Mouse (Mus musculus) liver, embryonic 14.5 days (tissue): ENCODE results near the gene Emid1. TPM values are rescaled to one million over a fixed set of nuclear protein-coding genes. Genes with fewer than 3 reads are reported as not detected.
A peak's percentile ranks its signal among the peaks of the same experiment; 100 is the strongest.

Experiments used
- ATAC-seq: fragments of 200-750 bp; cut with Nextera tagmentation; 2 replicates; pipeline ENCODE4 v1.8.0; 2017; ENCODE audit warnings: moderate number of reproducible peaks, mild to moderate bottlenecking, moderate library complexity; ENCODE audit not compliant: insufficient read depth
- DNase-seq, 3 experiments: peaks; one replicate each; pipeline ENCODE4 v3.0.0-alpha.2; 2012 to 2013; ENCODE audit warnings: low read depth in 3 of 3, low spot score in 3 of 3
- H3K27ac ChIP-seq: fragments of 300-500 bp; sonication (generic); 2 replicates; pipeline ENCODE4 v1.5.1; 2014; ENCODE audit warnings: moderate library complexity, mild to moderate bottlenecking, control low read depth, inconsistent platforms
- H3K27me3 ChIP-seq: fragments of 300-500 bp; sonication (generic); 2 replicates; pipeline ENCODE4 v1.6.1; 2014; ENCODE audit warnings: mild to moderate bottlenecking, low read length, moderate library complexity; ENCODE audit not compliant: control insufficient read depth, insufficient read depth
- H3K36me3 ChIP-seq: fragments of 300-500 bp; sonication (generic); replicated peaks from 2 replicates; pipeline ENCODE4 v1.6.1; 2014; ENCODE audit warnings: low read depth; ENCODE audit not compliant: control insufficient read depth, insufficient read depth
- H3K4me1 ChIP-seq, 2 experiments: fragments of 200-500 bp in 1 of 2; fragments of 300-500 bp in 1 of 2; sonication (generic) in 1 of 2; replicated peaks; 2 replicates each; pipeline ENCODE4 v1.6.1; 2012 to 2014; ENCODE audit warnings: antibody characterized with exemption in 1 of 2, inconsistent platforms in 1 of 2, low read length in 1 of 2; ENCODE audit not compliant: control insufficient read depth in 2 of 2, insufficient read depth in 2 of 2
- H3K4me2 ChIP-seq: fragments of 300-500 bp; sonication (generic); 2 replicates; pipeline ENCODE4 v1.6.1; 2014; ENCODE audit warnings: low read depth, mild to moderate bottlenecking, control low read depth, moderate library complexity
- H3K4me3 ChIP-seq, 2 experiments: fragments of 200-500 bp in 1 of 2; fragments of 300-500 bp in 1 of 2; sonication (generic) in 1 of 2; 2 replicates each; pipeline ENCODE4 v1.5.1; 2012 to 2014; ENCODE audit warnings: low read depth in 2 of 2, low read length in 2 of 2, mild to moderate bottlenecking in 2 of 2, control low read depth in 1 of 2, inconsistent platforms in 1 of 2, moderate library complexity in 1 of 2; ENCODE audit not compliant: insufficient read depth in 1 of 2
- H3K9ac ChIP-seq: fragments of 300-500 bp; sonication (generic); replicated peaks from 2 replicates; pipeline ENCODE4 v1.6.1; 2014; ENCODE audit warnings: mild to moderate bottlenecking, control low read depth, moderate library complexity
- H3K9me3 ChIP-seq: fragments of 300-500 bp; sonication (generic); 2 replicates; pipeline ENCODE4 v1.6.1; 2016; ENCODE audit warnings: low read length, mixed read lengths; ENCODE audit not compliant: control insufficient read depth
- CTCF ChIP-seq: IDR thresholded peaks from 2 replicates; pipeline ENCODE4 v1.5.1; 2016; ENCODE audit warnings: antibody characterized with exemption, low read depth, control low read depth
- EP300 ChIP-seq: IDR thresholded peaks from 2 replicates; pipeline ENCODE4 v1.6.1; 2016; ENCODE audit warnings: antibody characterized with exemption, low read depth
- WGBS: fragments of 180-500 bp; shearing (Covaris S2); extraction: QIAGEN DNeasy Blood & Tissue Kit; methylation state at CpG from one replicate; pipeline ENCODE4 v1.1.7; 2014; ENCODE audit not compliant: insufficient replicate concordance; 5-methylcytosine and 5-hydroxymethylcytosine counted together
- polyA plus RNA-seq, 2 experiments: library from polyadenylated mRNA; depleted of rRNA in 1 of 2; stranded (reverse) in 1 of 2; unstranded in 1 of 2; fragments of >200 nt; fragmentation: Nextera tagmentation in 1 of 2; extraction: Ambion mirVana in 1 of 2; gene quantifications; 2 replicates each; pipeline versions ENCODE4 v1.2.1 to v1.2.3; 2012 to 2014

The Emid1 gene
- polyA plus RNA-seq, 2 experiments = 1.3 to 1.5 TPM

- no peak overlapping the region for H3K4me3 ChIP-seq
- no peak for ATAC-seq
- no peak overlapping the region for H3K27ac ChIP-seq
- peaks cover 11% of the 10 kb centered on the region for H3K27me3 ChIP-seq
- H3K4me1 ChIP-seq = peaks cover 5 to 10% of the 10 kb centered on the region in 2 experiments; a peak in 2 of 4 replicates
- TF ChIP-seq EP300 (no peak), CTCF (no peak)
- DNase-seq = no peak
- H3K36me3 ChIP-seq = peaks cover 50% of the 10 kb centered on the region
- no peaks in the 10 kb centered on the region for H3K9me3 ChIP-seq
- no peak overlapping the region for H3K4me2 ChIP-seq
- no peak overlapping the region for H3K9ac ChIP-seq
- WGBS = 56% methylated on average over 9 of the region's 9 CpGs
Measured at GRCm38 (mm10) chr11:5068126-5068971, 83.7 kb downstream of the Emid1 start.

- ATAC-seq (no peak), DNase-seq (no peak)
- H3K4me3 ChIP-seq = no peak overlapping the region
- H3K4me1 ChIP-seq = peaks cover 5 to 10% of the 10 kb centered on the region in 2 experiments; a peak in 2 of 4 replicates
- H3K27me3 ChIP-seq = peaks cover 24% of the 10 kb centered on the region
- TF ChIP-seq CTCF (no peak), EP300 (no peak)
- H3K4me2 ChIP-seq = no peak overlapping the region
- peaks cover 37% of the 10 kb centered on the region for H3K36me3 ChIP-seq
- no peaks in the 10 kb centered on the region for H3K9me3 ChIP-seq
- H3K9ac ChIP-seq = no peak overlapping the region
- no peak overlapping the region for H3K27ac ChIP-seq
Measured at GRCm38 (mm10) chr11:5067063-5067462, 85.0 kb downstream of the Emid1 start.

- Histone ChIP-seq H3K36me3 (peaks cover 19% of the 10 kb centered on the region), H3K9me3 (no peaks in the 10 kb centered on the region), H3K9ac (peak within 1 kb of the TSS; percentile 62), H3K27me3 (peaks cover 43% of the 10 kb centered on the region), H3K4me2 (peak within 1 kb of the TSS; percentile 77), H3K4me1 (peaks cover 5 to 10% of the 10 kb centered on the region in 2 experiments; a peak in 2 of 4 replicates), H3K27ac (no peak within 1 kb of the TSS), H3K4me3 (peak within 1 kb of the TSS; percentile 63 to 78)
- peak; percentile 67 to 74 (median 71) for DNase-seq
- peak; percentile 83 for ATAC-seq
- WGBS = 0% methylated on average over 44 of the region's 50 CpGs
- TF ChIP-seq CTCF = peak; percentile 74
- TF ChIP-seq EP300 = no peak
Measured at GRCm38 (mm10) chr11:5065056-5065821, 86.8 kb downstream of the Emid1 start, which contains the start of gene Gas2l1. Gas2l1 (minus strand) TSS chr11:5065327.

GRCm38 (mm10) chr11:5064282-5065055 lies 87.6 kb downstream of the Emid1 start:
- peaks cover 5 to 10% of the 10 kb centered on the region in 2 experiments; a peak in 2 of 4 replicates for H3K4me1 ChIP-seq
- no peak for DNase-seq
- 24% methylated on average over 38 of the region's 38 CpGs for WGBS

More at GRCm38 (mm10) chr11:5064282-5065055, 87.6 kb downstream of the Emid1 start:
- Histone ChIP-seq H3K27ac (no peak overlapping the region), H3K36me3 (peaks cover 13% of the 10 kb centered on the region), H3K27me3 (peaks cover 50% of the 10 kb centered on the region), H3K9me3 (no peaks in the 10 kb centered on the region), H3K4me2 (peak overlapping the region; percentile 77), H3K9ac (peak overlapping the region; percentile 62), H3K4me3 (peak overlapping the region; percentile 63 to 78)
- TF ChIP-seq EP300 = no peak
- no peak for TF ChIP-seq CTCF
- no peak; the same call in 1 of the 2 replicates for ATAC-seq
